Mouse (Mus musculus): ENCODE measurements at regions not wholly inside any gene's neighbourhood (a gene's known extent, or its start where the extent isn't known, plus 50 kb on each side); places are given as distances from the start of the nearest gene placed in this dataset.

- in situ Hi-C loops (cut with MboI, MseI): no loop called here
Measured at GRCm38 (mm10) chr6:78228883-78229282, 141.6 kb upstream of the Reg3b start.

- in situ Hi-C loops (cut with MboI, MseI): no loop called here
Measured at GRCm38 (mm10) chr6:78244404-78244803, 126.1 kb upstream of the Reg3b start.

GRCm38 (mm10) chr6:78245010-78245409, 125.4 kb upstream of the Reg3b start:
- in situ Hi-C loops (cut with MboI, MseI): no loop called here

- in situ Hi-C loops (cut with MboI, MseI): no loop called here
Measured at GRCm38 (mm10) chr6:78250053-78250452, 120.4 kb upstream of the Reg3b start.

GRCm38 (mm10) chr6:78250541-78250940, 119.9 kb upstream of the Reg3b start:
- in situ Hi-C loops (cut with MboI, MseI): no loop called here

GRCm38 (mm10) chr6:78271879-78272546, 98.4 kb upstream of the Reg3b start:
- in situ Hi-C loops (cut with MboI, MseI): no loop called here

- in situ Hi-C loops (cut with MboI, MseI): no loop called here
Measured at GRCm38 (mm10) chr6:78277993-78278715, 92.3 kb upstream of the Reg3b start.

GRCm38 (mm10) chr6:78280541-78280940, 89.9 kb upstream of the Reg3b start:
- in situ Hi-C loops (cut with MboI, MseI): no loop called here

GRCm38 (mm10) chr6:78294647-78295046, 75.8 kb upstream of the Reg3b start:
- in situ Hi-C loops (cut with MboI, MseI): no loop called here

- in situ Hi-C loops (cut with MboI, MseI): loop anchor here (10.0 kb wide), 1 partner anchor 628 kb away; no protein-coding TSS in a partner anchor
Measured at GRCm38 (mm10) chr6:78303187-78303740, 67.2 kb upstream of the Reg3b start.
